Mouse (Mus musculus) stomach, embryonic 14.5 days (tissue): ENCODE results near the gene Rgs17. TPM values are rescaled to one million over a fixed set of nuclear protein-coding genes. Genes with fewer than 3 reads are reported as not detected.

Experiments used
- ATAC-seq: fragments of 200-750 bp; cut with Nextera tagmentation; 2 replicates; pipeline ENCODE4 v1.8.0; 2017; ENCODE audit warnings: low read depth, moderate TSS enrichment; ENCODE audit not compliant: insufficient number of reproducible peaks, insufficient read depth, low FRiP score
- H3K27ac ChIP-seq: fragments of 300-500 bp; sonication (generic); 2 replicates; pipeline ENCODE4 v1.5.1; 2014; ENCODE audit warnings: mild to moderate bottlenecking, low read length, moderate library complexity, mixed read lengths
- H3K27me3 ChIP-seq: fragments of 300-500 bp; sonication (generic); 2 replicates; pipeline ENCODE4 v1.6.1; 2014; ENCODE audit warnings: low read length, control low read depth, mixed read lengths; ENCODE audit not compliant: control insufficient read depth, insufficient read depth
- H3K36me3 ChIP-seq: fragments of 300-500 bp; sonication (generic); 2 replicates; pipeline ENCODE4 v1.6.1; 2014; ENCODE audit warnings: mild to moderate bottlenecking, control low read depth, low read length, moderate library complexity, mixed read lengths; ENCODE audit not compliant: control insufficient read depth, insufficient read depth
- H3K4me1 ChIP-seq: fragments of 300-500 bp; sonication (generic); 2 replicates; pipeline ENCODE4 v1.6.1; 2014; ENCODE audit warnings: low read length, control low read depth, mixed read lengths; ENCODE audit not compliant: control insufficient read depth, insufficient read depth
- H3K4me2 ChIP-seq: fragments of 300-500 bp; sonication (generic); replicated peaks from 2 replicates; pipeline ENCODE4 v1.6.1; 2014; ENCODE audit warnings: low read depth, low read length, control low read depth
- H3K4me3 ChIP-seq: fragments of 300-500 bp; sonication (generic); 2 replicates; pipeline ENCODE4 v1.5.1; 2014; ENCODE audit warnings: low read depth, low read length, control low read depth
- H3K9ac ChIP-seq: fragments of 300-500 bp; sonication (generic); replicated peaks from 2 replicates; pipeline ENCODE4 v1.6.1; 2014; ENCODE audit warnings: low read depth, mild to moderate bottlenecking, control low read depth, low read length, moderate library complexity, mixed read lengths
- H3K9me3 ChIP-seq: fragments of 300-500 bp; sonication (generic); 2 replicates; pipeline ENCODE4 v1.6.1; 2016; ENCODE audit warnings: low read depth, low read length, control low read depth; ENCODE audit not compliant: control insufficient read depth
- WGBS: fragments of 180-500 bp; shearing (Covaris S2); extraction: QIAGEN DNeasy Blood & Tissue Kit; methylation state at CpG from one replicate; pipeline ENCODE4 v1.1.7; 2014; 5-methylcytosine and 5-hydroxymethylcytosine counted together
- polyA plus RNA-seq: library from polyadenylated mRNA; unstranded; fragments of >200 nt; fragmentation: Nextera tagmentation; extraction: Ambion mirVana; gene quantifications from 2 replicates; pipeline ENCODE4 v1.2.1, GENCODE M21; 2014

The Rgs17 gene
- polyA plus RNA-seq, 1 experiment from 2014 or later: 7.1 TPM

GRCm38 (mm10) chr10:5815968-5816367, 106.2 kb downstream of the Rgs17 start:
- peaks cover 73% of the 10 kb centered on the region for H3K36me3 ChIP-seq
- no peaks in the 10 kb centered on the region for H3K9me3 ChIP-seq
- no peak overlapping the region for H3K4me3 ChIP-seq
- no peak for ATAC-seq
- H3K9ac ChIP-seq: no peak overlapping the region
- H3K4me1 ChIP-seq: no peaks in the 10 kb centered on the region
- H3K4me2 ChIP-seq: no peak overlapping the region
- WGBS: 100% methylated on average over 2 of the region's 2 CpGs
- H3K27me3 ChIP-seq: no peaks in the 10 kb centered on the region
- no peak overlapping the region for H3K27ac ChIP-seq

GRCm38 (mm10) chr10:5813724-5814123, 108.5 kb downstream of the Rgs17 start:
- Histone ChIP-seq H3K4me1 (no peaks in the 10 kb centered on the region), H3K27ac (no peak overlapping the region), H3K4me3 (no peak overlapping the region), H3K27me3 (no peaks in the 10 kb centered on the region), H3K36me3 (peaks cover 59% of the 10 kb centered on the region), H3K9ac (no peak overlapping the region), H3K4me2 (no peak overlapping the region), H3K9me3 (no peaks in the 10 kb centered on the region)
- ATAC-seq: no peak
- WGBS: 90% methylated on average over 11 of the region's 11 CpGs

GRCm38 (mm10) chr10:5807683-5808082, 114.5 kb downstream of the Rgs17 start:
- Histone ChIP-seq H3K4me3 (no peak overlapping the region), H3K27me3 (no peaks in the 10 kb centered on the region), H3K27ac (peak overlapping the region; percentile 48; the same call in 1 of the 2 replicates), H3K9ac (no peak overlapping the region), H3K9me3 (no peaks in the 10 kb centered on the region), H3K36me3 (peaks cover 12% of the 10 kb centered on the region), H3K4me2 (no peak overlapping the region), H3K4me1 (peaks cover 2% of the 10 kb centered on the region)
- WGBS: 61% methylated on average over 2 of the region's 2 CpGs
- ATAC-seq: no peak

- WGBS: 62% methylated on average over 4 of the region's 4 CpGs
- H3K9ac ChIP-seq: no peak overlapping the region
- peaks cover 10% of the 10 kb centered on the region for H3K36me3 ChIP-seq
Measured at GRCm38 (mm10) chr10:5806996-5807395, 115.2 kb downstream of the Rgs17 start.

GRCm38 (mm10) chr10:5806416-5806815, 115.8 kb downstream of the Rgs17 start:
- Histone ChIP-seq H3K4me1 (peaks cover 5% of the 10 kb centered on the region), H3K27ac (peak overlapping the region; percentile 81), H3K9me3 (no peaks in the 10 kb centered on the region), H3K4me3 (peak overlapping the region; percentile 66), H3K9ac (peak overlapping the region; percentile 33), H3K36me3 (peaks cover 11% of the 10 kb centered on the region), H3K4me2 (peak overlapping the region; percentile 46), H3K27me3 (no peaks in the 10 kb centered on the region)
- no peak for ATAC-seq
- 10% methylated on average over 8 of the region's 8 CpGs for WGBS

More at GRCm38 (mm10) chr10:5806996-5807395, 115.2 kb downstream of the Rgs17 start:
- Histone ChIP-seq H3K27me3 (no peaks in the 10 kb centered on the region), H3K4me3 (no peak overlapping the region), H3K9me3 (no peaks in the 10 kb centered on the region), H3K27ac (peak overlapping the region; percentile 81; the same call in 1 of the 2 replicates), H3K4me1 (peaks cover 5% of the 10 kb centered on the region), H3K4me2 (no peak overlapping the region)
- ATAC-seq: no peak

GRCm38 (mm10) chr10:5805731-5806307, 116.4 kb downstream of the Rgs17 start:
- ATAC-seq: peak; percentile 93
- peak overlapping the region; percentile 66 for H3K4me3 ChIP-seq
- no peaks in the 10 kb centered on the region for H3K9me3 ChIP-seq
- peak overlapping the region; percentile 91 for H3K27ac ChIP-seq
- peaks cover 5% of the 10 kb centered on the region for H3K4me1 ChIP-seq
- WGBS: under 1% methylated on average over 43 of the region's 43 CpGs
- peak overlapping the region; percentile 46 for H3K4me2 ChIP-seq
- peaks cover 17% of the 10 kb centered on the region for H3K36me3 ChIP-seq
- H3K9ac ChIP-seq: peak overlapping the region; percentile 50
- no peaks in the 10 kb centered on the region for H3K27me3 ChIP-seq

GRCm38 (mm10) chr10:5805243-5805730, 116.9 kb downstream of the Rgs17 start, which contains the start of gene Fbxo5:
Gene Fbxo5, minus strand, starts transcription at chr10:5805600.
- peak within 1 kb of the TSS; percentile 91 for H3K27ac ChIP-seq
- WGBS: under 1% methylated on average over 42 of the region's 42 CpGs
- H3K4me3 ChIP-seq: peak within 1 kb of the TSS; percentile 66
- peaks cover 21% of the 10 kb centered on the region for H3K36me3 ChIP-seq
- peak within 1 kb of the TSS; percentile 68 for H3K9ac ChIP-seq
- ATAC-seq: peak; percentile 93
- H3K4me1 ChIP-seq: peaks cover 5% of the 10 kb centered on the region
- no peaks in the 10 kb centered on the region for H3K9me3 ChIP-seq
- peak within 1 kb of the TSS; percentile 83 for H3K4me2 ChIP-seq
- H3K27me3 ChIP-seq: no peaks in the 10 kb centered on the region

- WGBS: 0% methylated on average over 24 of the region's 24 CpGs
- Histone ChIP-seq H3K27ac (peak overlapping the region; percentile 70), H3K27me3 (no peaks in the 10 kb centered on the region), H3K36me3 (peaks cover 27% of the 10 kb centered on the region), H3K4me2 (peak overlapping the region; percentile 83), H3K4me1 (peaks cover 5% of the 10 kb centered on the region), H3K4me3 (peak overlapping the region; percentile 66), H3K9me3 (no peaks in the 10 kb centered on the region), H3K9ac (peak overlapping the region; percentile 68)
- peak; percentile 1; the same call in 1 of the 2 replicates for ATAC-seq
Measured at GRCm38 (mm10) chr10:5804691-5805156, 117.5 kb downstream of the Rgs17 start.
